Mouse (Mus musculus) erythroblast, adult 5-6 weeks (primary cell): Measurements from ENCODE around the gene Fut4. TPM values are rescaled to one million over a fixed set of nuclear protein-coding genes. Genes with fewer than 3 reads are reported as not detected.
A peak's percentile ranks its signal among the peaks of the same experiment; 100 is the strongest.

Source experiments
- ATAC-seq: replicated peaks from 2 replicates; pipeline ENCODE4 v1.8.0; 2016; ENCODE audit warnings: moderate number of reproducible peaks, mild to moderate bottlenecking, moderate TSS enrichment, inconsistent platforms; ENCODE audit not compliant: poor library complexity, low FRiP score, severe bottlenecking
- total RNA-seq, 2 experiments: library from RNA; stranded (forward) in 1 of 2; stranded (reverse) in 1 of 2; fragments of 150-400 nt in 1 of 2; fragments of 200-764, 138-1000 nt in 1 of 2; gene quantifications; 2 replicates each; pipeline versions ENCODE4 v1.2.3 to v1.2.4; 2015 to 2017; ENCODE audit warnings: low replicate concordance in 2 of 2

Fut4 gene
- total RNA-seq (2015; ENCODE audit: low replicate concordance) (2.3 and 3.7 TPM in 2 replicates), total RNA-seq (2017; ENCODE audit: low replicate concordance) (1.4 and 2.1 TPM in 2 replicates)

DNA sequence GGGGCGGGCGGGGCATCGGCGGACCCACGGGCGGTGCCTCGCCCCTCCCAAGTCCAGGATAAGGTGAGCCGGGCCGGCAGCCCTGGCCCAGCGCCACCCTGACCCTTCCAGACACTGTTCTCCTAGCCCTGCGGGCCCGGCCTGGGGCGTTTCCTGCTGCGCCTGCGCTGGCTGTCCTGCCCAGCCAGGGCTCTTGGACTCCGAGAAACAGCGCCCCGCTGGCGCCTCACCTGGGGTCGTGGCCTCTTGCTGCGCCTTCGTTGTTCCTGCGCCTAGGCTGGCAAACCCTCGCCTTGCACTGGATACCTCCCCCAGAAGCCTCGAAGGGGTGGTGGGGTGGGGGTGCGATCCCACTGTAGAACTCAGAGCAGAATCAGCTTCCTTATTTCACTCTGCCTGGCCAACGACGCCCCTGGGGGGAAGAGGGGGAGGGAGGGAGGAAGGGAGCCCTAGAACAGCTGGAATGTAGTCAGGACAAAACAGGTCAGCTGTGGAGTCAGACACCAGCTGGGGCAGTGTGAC, at the start of gene Fut4:
TSS of gene Fut4 (minus strand) at position 393 of the 522 bp plus-strand sequence.
- no peak for ATAC-seq

DNA sequence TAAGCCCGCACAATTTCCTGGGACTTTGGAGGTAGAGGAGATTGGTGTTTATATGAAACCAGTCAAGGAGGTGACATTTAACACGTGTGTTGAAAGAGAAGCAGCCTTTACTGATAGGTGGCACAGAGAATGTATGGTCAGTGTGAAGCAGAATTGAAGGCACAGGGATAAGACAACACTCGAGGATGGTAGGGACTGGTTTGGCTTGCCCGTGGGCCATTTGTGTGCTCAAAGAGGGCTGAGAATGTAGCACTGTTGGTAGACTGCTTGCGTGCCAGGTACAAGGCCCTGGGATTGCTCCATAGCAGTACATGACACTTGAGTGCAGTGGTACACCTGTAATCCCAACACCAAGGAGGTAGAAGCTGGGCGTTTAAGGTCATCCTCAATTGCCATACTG, 35.2 kb upstream of the Fut4 start:
- ATAC-seq, result no peak

DNA sequence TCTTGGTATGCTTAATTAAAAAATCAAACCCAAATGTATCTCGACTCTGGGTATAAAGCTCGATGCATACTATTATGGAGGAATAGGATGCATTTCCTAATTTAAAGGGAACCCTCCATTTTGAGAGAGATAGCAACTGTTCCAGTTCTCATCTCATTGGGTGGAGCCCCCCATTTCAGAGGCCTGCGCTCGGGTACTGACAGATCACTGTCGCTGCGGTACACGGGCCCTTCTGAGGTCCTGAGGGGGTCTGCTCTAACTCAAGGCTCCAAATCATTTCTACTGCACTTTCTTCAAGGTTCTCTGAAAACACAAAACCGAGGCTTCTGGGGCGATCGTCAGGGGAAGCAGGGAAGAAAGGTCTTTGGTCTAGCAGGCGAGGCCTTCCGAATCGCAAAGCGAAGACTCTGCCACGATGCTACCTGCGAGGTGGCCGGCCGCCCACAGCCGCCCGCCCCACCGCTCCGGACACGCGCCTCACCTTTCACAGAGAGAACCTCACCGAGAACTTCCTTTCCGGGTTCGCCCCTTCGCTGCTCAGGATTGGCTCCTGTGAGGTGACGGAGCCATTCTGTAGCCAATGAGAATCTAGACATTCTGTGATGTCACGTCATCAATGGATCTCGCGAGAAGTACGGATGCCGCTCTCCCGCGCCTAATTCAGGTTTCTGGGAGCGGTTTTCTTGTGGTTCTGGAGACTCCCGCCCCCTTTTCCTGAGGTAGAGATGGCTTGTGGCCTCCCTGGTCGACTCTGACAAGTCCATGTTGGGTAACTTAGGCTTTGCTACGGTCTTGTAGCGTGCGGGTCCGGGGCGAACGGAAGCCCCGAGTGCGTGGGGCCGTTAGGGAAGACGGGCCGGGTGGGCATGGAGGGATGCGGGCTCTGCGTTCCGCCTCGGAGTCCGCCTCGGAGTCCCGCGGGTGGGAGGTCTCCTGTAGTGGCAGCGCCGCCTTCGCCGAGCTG, 32.1 kb upstream of the Fut4 start, which contains the start of the genes Mre11a and Ankrd49:
TSS of gene Mre11a (plus strand) at position 616 of the 964 bp plus-strand sequence.
TSS of gene Ankrd49 (minus strand) at position 818 of the 964 bp plus-strand sequence.
- ATAC-seq, result peak; percentile 100

DNA sequence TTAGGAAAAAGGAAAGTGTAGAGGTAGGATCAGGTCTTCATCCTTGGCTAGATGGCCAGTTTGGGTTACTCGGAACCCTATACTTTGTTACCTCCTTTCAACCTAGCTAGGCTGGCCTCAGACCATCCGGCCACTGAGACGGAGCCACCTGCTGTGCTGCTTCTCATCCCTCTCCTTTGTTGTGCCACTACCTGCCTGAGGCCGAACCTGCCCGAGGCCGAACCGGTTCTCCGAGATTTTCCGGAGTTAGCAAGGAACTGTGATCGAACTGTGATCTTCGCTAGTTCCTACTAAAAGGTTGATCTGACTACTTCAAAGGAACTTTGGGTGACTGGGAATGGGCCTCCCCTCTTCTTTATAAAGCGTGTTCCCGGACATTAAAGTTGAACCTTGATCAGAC, 26.1 kb upstream of the Fut4 start:
- no peak for ATAC-seq

DNA sequence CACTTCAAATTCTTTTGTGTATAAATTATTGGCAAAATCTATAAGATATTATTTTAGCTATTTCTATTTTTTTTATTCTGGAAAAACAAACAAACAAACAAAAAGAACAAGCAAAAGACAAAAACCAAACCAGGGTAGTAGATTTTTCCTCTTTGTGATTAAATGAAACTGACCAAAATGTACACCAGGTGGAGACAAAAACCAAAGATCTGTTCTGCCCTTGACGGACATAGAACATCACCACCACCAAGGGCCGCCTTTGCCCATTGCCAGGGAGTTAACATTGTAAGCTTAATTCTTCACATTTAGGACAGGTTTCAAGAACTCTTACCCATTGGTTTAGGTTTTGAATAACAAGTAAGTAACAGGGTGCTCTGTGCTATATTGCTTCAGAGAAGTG, 21.6 kb upstream of the Fut4 start:
- no peak for ATAC-seq

DNA sequence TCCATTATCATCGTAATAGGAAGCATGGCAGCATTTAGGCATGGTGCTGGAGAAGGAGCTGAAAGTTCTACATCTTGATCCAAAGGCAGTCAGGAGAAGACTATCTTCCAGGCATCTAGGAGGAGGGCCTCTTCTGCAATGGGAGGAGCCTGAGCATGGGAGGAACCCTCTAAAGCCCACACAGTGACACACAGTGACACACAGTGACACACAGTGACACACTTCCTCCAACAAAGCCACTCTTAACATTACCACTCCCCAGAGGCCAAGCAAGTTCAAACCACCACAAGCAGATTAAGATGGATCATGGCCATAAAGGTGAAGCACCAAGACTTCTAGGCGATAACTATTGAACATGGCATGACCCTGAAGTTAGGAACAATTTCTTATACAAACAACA, 19.9 kb upstream of the Fut4 start:
- no peak for ATAC-seq

DNA sequence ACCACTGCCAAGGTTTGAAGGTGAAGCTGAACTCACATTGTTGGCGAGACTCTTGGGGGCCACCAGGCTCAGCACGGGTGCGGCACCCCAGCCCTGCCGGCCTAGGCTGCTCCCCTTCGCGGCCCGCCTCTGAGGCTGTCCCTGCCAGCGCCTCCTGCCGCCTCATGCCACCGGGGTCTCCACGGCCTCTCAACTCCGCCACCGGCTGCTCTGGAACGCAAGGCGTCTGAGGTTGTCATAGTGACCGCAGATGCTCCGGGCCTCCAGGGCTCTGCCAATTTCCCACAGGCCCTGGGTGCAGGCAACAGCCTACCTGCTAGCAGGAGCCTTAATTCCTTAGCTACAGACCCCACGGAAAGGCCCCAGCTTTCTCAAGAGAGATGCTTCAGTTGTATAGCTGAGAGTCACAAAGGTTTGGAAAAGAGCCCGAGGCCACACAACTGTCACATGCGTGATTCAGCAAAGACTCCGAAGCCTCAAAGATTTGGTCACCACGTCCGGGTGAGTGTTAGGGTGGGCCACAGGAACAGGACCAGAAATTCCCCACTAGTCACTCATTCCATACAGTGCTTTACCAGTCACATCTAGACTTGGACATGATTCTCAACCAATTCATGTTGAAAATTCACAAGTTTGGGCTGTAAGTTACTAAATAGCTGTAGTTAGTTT, 18.7 kb upstream of the Fut4 start, which contains the start of gene 1700012B09Rik:
TSS of gene 1700012B09Rik (minus strand) at position 228 of the 669 bp plus-strand sequence.
- no peak for ATAC-seq

DNA sequence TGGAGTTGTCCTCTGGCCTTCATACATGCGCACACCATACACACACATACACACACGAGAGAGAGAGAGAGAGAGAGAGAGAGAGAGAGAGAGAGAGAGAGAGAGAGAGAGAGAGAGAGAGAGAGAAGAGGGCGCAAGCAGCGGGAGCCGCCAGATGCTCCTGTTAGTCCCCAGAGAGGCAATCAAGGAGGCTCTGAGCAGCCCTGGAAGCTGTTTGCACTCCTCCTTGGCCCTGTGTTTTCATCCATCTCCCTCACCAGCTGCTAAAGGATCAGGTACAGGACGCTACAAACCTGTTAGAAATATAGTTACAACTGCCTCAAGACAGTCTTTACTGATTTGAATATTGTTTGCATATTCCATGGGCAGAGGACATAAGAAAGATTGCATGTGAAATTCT, 17.6 kb upstream of the Fut4 start:
- ATAC-seq, result no peak

GRCm38 (mm10) chr9:14764765-14765164, 12.6 kb upstream of the Fut4 start:
- ATAC-seq, result no peak

DNA sequence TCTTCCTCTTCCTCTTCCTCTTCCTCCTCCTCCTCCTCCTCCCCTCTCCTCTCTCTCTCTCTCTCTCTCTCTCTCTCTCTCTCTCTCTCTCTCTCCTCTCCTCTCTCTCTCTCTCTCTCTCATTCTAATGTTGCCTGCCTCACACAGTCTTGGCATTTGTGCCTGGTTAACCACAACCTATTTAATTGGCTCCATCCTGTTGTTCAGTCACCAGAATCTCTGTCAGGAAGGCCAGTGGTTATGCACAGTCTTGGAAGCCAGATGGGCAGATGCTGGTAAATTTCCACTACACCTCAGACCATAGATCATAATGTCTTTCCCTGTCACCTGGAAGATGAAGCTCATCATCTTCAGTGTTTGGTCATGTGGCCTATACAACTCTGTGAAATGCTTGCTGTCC, 7.1 kb upstream of the Fut4 start:
- no peak for ATAC-seq

- no peak for ATAC-seq
Observed at GRCm38 (mm10) chr9:14758590-14758989, 6.4 kb upstream of the Fut4 start.

- no peak for ATAC-seq
Observed at GRCm38 (mm10) chr9:14754469-14754868, 2.3 kb upstream of the Fut4 start.

DNA sequence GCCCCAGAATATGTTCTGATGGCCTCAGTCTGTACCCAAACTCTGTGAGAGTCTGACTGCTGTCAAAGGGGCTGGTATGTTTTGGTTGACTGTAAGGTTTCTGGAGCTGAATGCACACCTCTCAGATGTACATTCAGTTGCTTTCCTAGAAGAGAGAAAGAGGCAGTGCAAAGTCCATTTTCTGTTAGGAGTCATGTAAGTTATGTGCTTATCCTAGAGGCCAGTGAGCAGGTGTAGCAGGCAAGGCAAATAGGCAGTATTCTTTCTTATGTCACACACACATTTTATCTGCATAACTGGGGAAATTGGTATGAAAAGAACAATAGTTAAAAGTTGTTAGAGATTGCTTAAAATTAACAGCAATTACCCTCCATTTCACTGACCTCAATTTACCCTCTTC, 1.8 kb upstream of the Fut4 start:
- ATAC-seq, result no peak

DNA sequence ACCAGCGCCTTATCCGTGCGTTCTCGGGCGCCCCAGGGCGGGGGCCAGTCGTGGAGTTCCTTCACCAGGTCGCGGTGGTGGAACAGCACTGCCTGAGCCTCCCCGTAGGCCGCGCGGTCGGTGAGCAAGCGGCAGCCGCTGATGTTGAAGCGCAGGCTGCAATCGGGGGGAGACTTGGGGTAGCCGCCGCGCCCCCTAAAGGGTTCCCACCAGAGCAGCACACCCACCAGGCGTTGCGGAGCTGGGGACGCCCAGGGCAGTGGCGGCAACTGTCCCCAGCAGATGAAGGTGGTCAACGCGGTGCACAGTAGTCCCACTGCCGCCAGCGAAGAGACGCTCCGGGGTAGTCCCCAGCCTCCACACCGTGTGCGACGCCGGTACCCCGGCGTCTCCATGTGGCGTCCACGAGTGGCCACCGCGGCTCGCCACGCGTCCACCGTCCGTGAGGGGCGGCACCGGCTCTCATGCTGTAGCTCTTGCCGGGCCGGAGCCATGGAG, 641 bp downstream of the Fut4 start:
- ATAC-seq, result no peak

- no peak for ATAC-seq
Observed at GRCm38 (mm10) chr9:14750901-14751502, 1.2 kb downstream of the Fut4 start.

DNA sequence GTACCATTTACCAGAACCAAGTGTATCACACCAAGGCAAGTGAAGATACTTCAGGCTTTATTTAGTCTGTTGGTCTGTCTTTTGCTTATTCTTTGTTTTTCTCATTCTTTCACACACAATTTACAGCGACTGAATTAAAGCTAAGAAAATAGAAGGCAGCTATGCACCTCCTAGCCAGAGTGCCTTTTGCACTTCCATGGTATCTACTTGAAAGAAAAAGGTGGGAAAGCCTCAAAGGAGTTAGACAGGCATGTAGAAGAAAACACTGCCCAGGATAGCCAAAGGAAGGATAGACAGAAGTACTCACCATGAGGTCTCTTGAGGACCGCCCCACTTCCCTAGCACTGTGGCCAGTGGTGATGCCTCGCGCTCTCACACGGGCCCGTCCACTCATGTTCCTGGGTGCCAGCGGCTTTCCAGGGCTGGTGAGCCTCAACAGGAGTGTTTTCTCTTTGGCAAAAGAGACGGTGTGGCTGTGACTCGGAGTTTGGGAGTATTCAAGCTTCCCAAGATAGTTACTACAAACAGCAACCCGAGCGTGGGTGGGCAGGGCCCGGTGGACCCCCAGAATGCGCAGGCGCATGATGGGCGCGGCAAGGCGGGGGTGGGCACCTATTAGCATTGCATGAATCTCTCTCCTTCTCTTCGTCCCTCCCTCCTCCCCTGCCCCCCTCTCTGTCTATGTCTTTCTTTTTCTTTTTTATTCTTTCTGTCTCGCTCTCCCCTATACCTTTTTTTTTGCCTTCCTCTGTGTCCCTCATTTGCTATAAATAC, 11.9 kb downstream of the Fut4 start, which contains the start of gene Piwil4:
TSS of gene Piwil4 (minus strand) at position 583 of the 774 bp plus-strand sequence.
- ATAC-seq, result no peak

- no peak for ATAC-seq
Observed at GRCm38 (mm10) chr9:14739498-14740150, 12.6 kb downstream of the Fut4 start.

- ATAC-seq, result no peak
Observed at GRCm38 (mm10) chr9:14730941-14731541, 21.2 kb downstream of the Fut4 start.
